In the genomic region with DNA sequence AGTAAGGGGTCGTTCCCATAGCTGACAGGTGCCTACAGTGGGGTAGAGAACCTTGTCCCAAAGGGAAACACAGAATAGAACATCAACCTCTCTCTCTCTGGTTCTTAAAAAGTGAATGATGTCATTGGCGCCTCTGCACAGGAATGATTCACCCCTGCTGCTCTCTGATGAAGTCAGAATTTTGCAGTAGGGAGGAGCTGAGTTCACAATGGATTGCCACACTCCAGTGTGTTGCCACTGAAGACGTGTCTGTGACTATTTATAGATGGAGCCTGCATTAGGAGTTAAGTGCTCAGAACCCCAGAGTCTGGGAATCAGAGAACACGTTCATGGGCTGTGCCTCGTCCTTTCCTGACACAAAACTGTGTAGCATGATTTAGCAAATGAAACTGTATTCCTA, we compare ENCODE assay signal across 12 mouse cellular contexts. TPM values are rescaled to one million over a fixed set of nuclear protein-coding genes. Genes with fewer than 3 reads are reported as not detected.
A peak's percentile ranks its signal among the peaks of the same experiment; 100 is the strongest.
DNase-seq lines count a peak whose midpoint lies in the region; ATAC-seq and TF ChIP-seq lines count a peak whose summit lies in the region.
"Had no signal": no experiment of that assay in that cellular context is flagged by ENCODE, and none has a peak within 500 bp of the region (broad histone marks: within the 10 kb centered on the region; RNA-seq: fewer than 3 reads in every experiment).

No protein-coding gene starts in this region.

- DNase-seq in heart, adult 18-20 months, result peak; percentile 53 to 70
- no peak for DNase-seq in heart, postnatal 25 days (ENCODE audit: low spot score)
- no peak for DNase-seq in Patski (ENCODE audit: low read depth, low spot score)
- no peak for DNase-seq in embryonic facial prominence, embryonic 10.5 days (ENCODE audit: low spot score)
- no peak for DNase-seq in embryo, embryonic 10.5 days (ENCODE audit: low spot score)
- DNase-seq: thymus, adult 2 months had no signal

- CTCF ChIA-PET in Patski (lab: Charles Lee), result interaction anchor here (1.0 kb wide), 1 partner anchor 11 kb away, joined by 4 read pairs; no protein-coding TSS in a partner anchor

- in situ Hi-C loops in Patski (cut with MboI; ENCODE audit: low pct_unique_long_range_greater_than_20kb), result no loop called here

- TF ChIP-seq CTCF in Patski (IDR thresholded peaks at IDR 0.05), result no peak

- no peaks in the 10 kb centered on the region for H3K27me3 ChIP-seq in Patski
- H3K27me3 ChIP-seq in heart, embryonic 11.5 days (ENCODE audit: control insufficient read depth, insufficient read depth, low read length), result no peaks in the 10 kb centered on the region
- no peaks in the 10 kb centered on the region for H3K27me3 ChIP-seq in embryonic facial prominence, embryonic 10.5 days (replicated peaks; ENCODE audit: low read depth, poor library complexity, severe bottlenecking)
- H3K27me3 ChIP-seq: lung, embryonic 15.5 days; neural tube, embryonic 13.5 days had no signal

- peak overlapping the region; percentile 72 for H3K27ac ChIP-seq in heart, embryonic 11.5 days (ENCODE audit: low read depth, low read length)
- H3K27ac ChIP-seq in macrophage, result peak overlapping the region; percentile 76
- H3K27ac ChIP-seq in embryonic facial prominence, embryonic 10.5 days (replicated peaks), result no peak overlapping the region
- H3K27ac ChIP-seq: kidney, postnatal 0 days; lung, embryonic 15.5 days; neural tube, embryonic 13.5 days had no signal

- ATAC-seq in Patski, result peak; percentile 61
- peak; percentile 50; the same call in 1 of the 2 replicates for ATAC-seq in heart, embryonic 11.5 days (replicated peaks; ENCODE audit: insufficient number of reproducible peaks, low FRiP score, low TSS enrichment)
- no peak for ATAC-seq in megakaryocyte-erythroid progenitor cell, adult 5-6 weeks (replicated peaks; ENCODE audit: low FRiP score, low TSS enrichment, poor library complexity, severe bottlenecking)

- no peak overlapping the region for H3K4me2 ChIP-seq in heart, embryonic 11.5 days
- H3K4me2 ChIP-seq: lung, embryonic 15.5 days; neural tube, embryonic 13.5 days had no signal

- H3K79me2 ChIP-seq in macrophage (ENCODE audit: inconsistent target), result peaks cover 34% of the 10 kb centered on the region; the same call in 1 of the 2 replicates

- no peak overlapping the region for H3K4me3 ChIP-seq in heart, embryonic 11.5 days (ENCODE audit: low read depth, low read length)
- no peak overlapping the region for H3K4me3 ChIP-seq in macrophage (ENCODE audit: inconsistent target)
- no peak overlapping the region for H3K4me3 ChIP-seq in embryonic facial prominence, embryonic 10.5 days
- H3K4me3 ChIP-seq: lung, embryonic 15.5 days; neural tube, embryonic 13.5 days had no signal

- POLR2A ChIA-PET in Patski (lab: Charles Lee), result interaction anchor here (1.1 kb wide), 1 partner anchor 10 kb away, joined by 4 read pairs; a partner anchor contains a TSS

- no peak overlapping the region for H3K9ac ChIP-seq in heart, embryonic 11.5 days (ENCODE audit: low read depth, low read length)
- H3K9ac ChIP-seq: lung, embryonic 15.5 days; neural tube, embryonic 13.5 days had no signal

- no peaks in the 10 kb centered on the region for H3K9me3 ChIP-seq in heart, embryonic 11.5 days (replicated peaks; ENCODE audit: control insufficient read depth, low read length)
- H3K9me3 ChIP-seq in embryonic facial prominence, embryonic 10.5 days, result no peaks in the 10 kb centered on the region
- H3K9me3 ChIP-seq: lung, embryonic 15.5 days; neural tube, embryonic 13.5 days had no signal

- intact Hi-C loops in heart, postnatal 25 days (cut with DNase I), result loop anchor here (5.0 kb wide), 1 partner anchor 38 kb away; no protein-coding TSS in a partner anchor

- 32% methylated on average over 5 of the region's 5 CpGs for WGBS in heart, embryonic 11.5 days (ENCODE audit: insufficient replicate concordance)
- 46% methylated on average over 5 of the region's 5 CpGs for WGBS in macrophage (ENCODE audit: missing documents)
- 78% methylated on average over 5 of the region's 5 CpGs for WGBS in embryonic facial prominence, embryonic 10.5 days

- H3K36me3 ChIP-seq in heart, embryonic 11.5 days (ENCODE audit: control insufficient read depth, insufficient read depth, low read length), result no peaks in the 10 kb centered on the region
- no peaks in the 10 kb centered on the region for H3K36me3 ChIP-seq in macrophage (ENCODE audit: inconsistent target)
- no peaks in the 10 kb centered on the region for H3K36me3 ChIP-seq in embryonic facial prominence, embryonic 10.5 days (replicated peaks)
- H3K36me3 ChIP-seq: lung, embryonic 15.5 days; neural tube, embryonic 13.5 days had no signal

- peaks cover 10% of the 10 kb centered on the region for H3K4me1 ChIP-seq in heart, embryonic 11.5 days (ENCODE audit: control insufficient read depth, insufficient read depth, low read length)
- 0 out of 2 replicates have a peak, but pooled peaks cover 9% of the 10 kb centered on the region for H3K4me1 ChIP-seq in embryonic facial prominence, embryonic 10.5 days
- H3K4me1 ChIP-seq: neural tube, embryonic 13.5 days had no signal

RNA-seq across cellular contexts. Expression of a gene that starts 9.9 kb away (rescaled TPM):
- total RNA-seq in heart, adult 18-20 months (2021), result 100 to 1,000 TPM; 165 to 172 TPM
- 100 to 1,000 TPM; 149 to 156 TPM for total RNA-seq in heart, postnatal 25 days (2021)
- 217 TPM for polyA plus RNA-seq in Patski (2021)
- 54.8 and 57.2 TPM in 2 replicates for polyA plus RNA-seq in heart, embryonic 11.5 days (2014; fragmentation: Nextera tagmentation; extraction: Ambion mirVana)
- 100 to 1,000 TPM in 6 of 26 experiments, 10 to 100 TPM in 20; 29.2 to 170 (median 66.5) TPM for total RNA-seq in macrophage (2018; cell fraction: chromatin; rRNA removed)
- total RNA-seq in macrophage (2018; cell fraction: cytosol; rRNA removed), result 100 to 1,000 TPM in 16 of 26 experiments, 10 to 100 TPM in 10; 69.8 to 600 (median 172) TPM
- total RNA-seq in macrophage (2018; cell fraction: nucleus; rRNA removed), result 100 to 1,000 TPM in 18 of 26 experiments, 10 to 100 TPM in 8; 52.3 to 342 (median 141) TPM
- 52.5 to 182 TPM (median 116 TPM) in 3 replicates for polyA plus RNA-seq in macrophage (2018)
- 4.2 and 5.1 TPM in 2 replicates for total RNA-seq in megakaryocyte-erythroid progenitor cell, adult 5-6 weeks (2014; fragmentation: Nextera tagmentation)
- 23.1 TPM in 2 replicates for total RNA-seq in megakaryocyte-erythroid progenitor cell, adult 5-6 weeks (2017)
- polyA plus RNA-seq in embryonic facial prominence, embryonic 10.5 days (2016; fragmentation: Nextera tagmentation; extraction: Ambion mirVana), result 24.8 and 26.4 TPM in 2 replicates

Comparison
In these comparisons a context has a peak if more than half of its experiments do, and no peak if none do; other contexts are left out.
1. DNase-seq: peak in heart, adult 18-20 months (2 of 2); none in heart, postnatal 25 days (single experiment), Patski (single experiment), embryonic facial prominence, embryonic 10.5 days (single experiment) and embryo, embryonic 10.5 days (single experiment).